Mouse (Mus musculus) MEL (cell line): ENCODE measurements around the gene Olfr1084.
"Not testable (repeated sequence)": the region's sequence is repeated elsewhere in the genome, so short reads cannot be mapped to it uniquely, and the experiment has no call there.

Source experiments
- CTCF ChIP-seq, 3 experiments: IDR thresholded peaks in 2 of 3; conservative IDR thresholded peaks in 1 of 3; 2 replicates each; pipeline ENCODE4 v1.5.1; 2011 to 2012; ENCODE audit warnings: low read length in 3 of 3, low read depth in 2 of 3, mild to moderate bottlenecking in 2 of 3, improper control_type of control experiment in 1 of 3, inconsistent platforms in 1 of 3, mixed read lengths in 1 of 3, moderate library complexity in 1 of 3; ENCODE audit not compliant: control insufficient read depth in 1 of 3, insufficient read depth in 1 of 3, poor library complexity in 1 of 3, severe bottlenecking in 1 of 3
- E2F4 ChIP-seq: IDR thresholded peaks from 2 replicates; pipeline ENCODE4 v1.6.1; 2011; ENCODE audit warnings: low read depth, low read length, improper control_type of control experiment, borderline replicate concordance
- EP300 ChIP-seq, 2 experiments: IDR thresholded peaks; 2 replicates each; pipeline ENCODE4 v1.6.1; 2011; ENCODE audit warnings: improper control_type of control experiment in 2 of 2, low read length in 2 of 2, low read depth in 1 of 2, mild to moderate bottlenecking in 1 of 2
- HCFC1 ChIP-seq: IDR thresholded peaks from 2 replicates; pipeline ENCODE4 v1.6.1; 2012; ENCODE audit warnings: low read depth, mild to moderate bottlenecking, inconsistent platforms, low read length, improper control_type of control experiment, moderate library complexity
- MAZ ChIP-seq: IDR thresholded peaks from 2 replicates; pipeline ENCODE4 v1.6.1; 2012; ENCODE audit warnings: low read depth, mild to moderate bottlenecking, inconsistent platforms, low read length, improper control_type of control experiment
- TAL1 ChIP-seq: IDR thresholded peaks from 2 replicates; pipeline ENCODE4 v1.6.1; 2012; ENCODE audit warnings: mild to moderate bottlenecking, inconsistent platforms, low read length, moderate library complexity, mixed read lengths
- TBP ChIP-seq: IDR thresholded peaks from 2 replicates; pipeline ENCODE4 v1.8.0; 2011; ENCODE audit warnings: low read depth, low read length, improper control_type of control experiment
- ZMIZ1 ChIP-seq: IDR thresholded peaks from 2 replicates; pipeline ENCODE4 v1.6.1; 2012; ENCODE audit warnings: low read depth, mild to moderate bottlenecking, inconsistent platforms, low read length, improper control_type of control experiment, moderate library complexity

DNA sequence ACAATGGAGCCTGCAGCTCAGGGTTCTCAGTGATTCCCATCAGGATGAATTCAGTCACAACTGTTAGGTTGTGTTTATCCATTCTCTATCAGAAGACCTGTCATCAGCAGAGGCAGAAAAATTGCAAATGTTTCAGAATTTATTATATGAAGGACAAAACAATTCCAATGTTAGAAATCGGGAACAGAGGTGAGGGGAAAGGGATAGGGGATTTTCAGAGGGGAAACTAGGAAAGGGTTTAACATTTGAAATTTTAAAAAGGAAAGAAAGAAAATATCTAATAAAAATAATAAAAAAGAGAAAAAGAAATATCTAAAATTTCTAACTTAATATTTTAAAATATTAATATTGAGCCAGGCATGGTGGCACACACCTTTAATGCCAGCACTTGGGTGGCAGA, at the start of gene Olfr1084:
- not testable (repeated sequence) for TF ChIP-seq EP300 (IDR thresholded peaks at IDR 0.05; ENCODE audit: low read depth in 1 of 2, low read length in 2 of 2); E2F4; HCFC1; MAZ; ZMIZ1; CTCF (IDR thresholded peaks at IDR 0.05 in 2 of 3, conservative IDR thresholded peaks at IDR 0.05 in 1 of 3; ENCODE audit: control insufficient read depth in 1 of 3, insufficient read depth in 1 of 3, low read depth in 2 of 3, low read length in 3 of 3, poor library complexity in 1 of 3, severe bottlenecking in 1 of 3); TAL1; TBP
